Mouse (Mus musculus) lung, postnatal 0 days (tissue): ENCODE data around the gene Ksr1.

Experiments used
- CTCF ChIP-seq: IDR thresholded peaks from 2 replicates; pipeline ENCODE4 v1.5.1; 2016; ENCODE audit warnings: antibody characterized with exemption, mild to moderate bottlenecking
- EP300 ChIP-seq: IDR thresholded peaks from 2 replicates; pipeline ENCODE4 v1.6.1; 2016; ENCODE audit warnings: antibody characterized with exemption, mild to moderate bottlenecking, control low read depth

DNA sequence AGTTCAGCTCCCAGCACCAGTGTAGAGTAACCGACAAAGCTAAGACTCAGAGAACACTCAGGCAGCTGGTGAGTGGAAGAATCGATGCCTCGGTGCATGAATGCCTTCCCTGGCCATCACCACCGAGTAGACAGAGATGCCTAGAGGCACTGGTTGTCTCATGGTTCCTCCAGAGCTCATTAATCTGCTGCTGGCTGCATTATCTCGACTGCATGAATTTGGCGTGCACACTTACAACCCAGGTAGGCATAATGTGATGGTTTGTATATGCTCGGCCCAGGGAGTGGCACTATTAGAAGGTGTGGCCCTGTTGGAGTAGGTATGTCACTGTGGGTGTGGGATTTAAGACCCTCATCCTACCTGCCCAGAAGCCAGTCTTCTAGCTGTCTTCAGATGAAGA is 137.3 kb downstream of the Ksr1 start:
- TF ChIP-seq CTCF (no peak), EP300 (no peak)
